Mouse (Mus musculus): ENCODE measurements around the gene Dcun1d1.
A peak's percentile ranks its signal among the peaks of the same experiment; 100 is the strongest.

The Dcun1d1 gene

DNA sequence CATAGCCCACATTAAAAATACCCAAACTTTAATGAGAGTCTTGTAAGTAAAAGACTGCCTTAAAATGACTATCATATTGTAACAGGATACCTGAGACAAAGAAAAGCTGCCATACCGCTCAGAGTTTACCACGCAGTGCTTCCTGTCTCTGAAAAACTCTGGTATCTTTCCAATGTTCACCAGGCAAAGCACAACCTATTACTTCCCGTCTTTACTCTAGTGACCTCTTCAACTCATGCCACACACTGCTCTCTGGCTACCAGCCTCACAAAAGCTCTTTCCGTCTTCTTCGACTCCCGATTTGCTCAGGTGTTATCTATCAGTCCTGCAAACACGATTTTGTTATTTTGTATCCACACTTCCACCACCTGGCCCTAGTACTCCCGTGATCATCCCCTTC lies 7.4 kb downstream of the Dcun1d1 start:
- DNase-seq: no peak

DNA sequence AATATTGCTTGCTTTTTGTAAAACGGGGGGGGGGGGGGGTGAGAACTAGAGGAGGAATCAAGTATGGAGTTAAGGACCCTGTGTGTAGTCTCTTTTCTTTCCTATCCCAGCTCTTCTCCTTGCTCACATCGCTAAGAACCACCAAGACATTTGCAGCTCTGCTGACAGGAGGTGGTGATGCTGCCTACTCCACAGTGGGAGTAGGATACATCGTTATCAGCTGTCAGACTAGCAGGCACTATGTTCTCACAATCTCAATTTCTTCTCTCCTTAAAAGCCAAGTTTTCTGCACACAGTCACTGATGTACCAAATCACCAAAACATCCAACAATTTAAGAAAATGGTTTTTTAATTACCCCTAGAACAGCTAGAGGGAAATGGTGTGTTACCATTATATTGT lies 7.8 kb downstream of the Dcun1d1 start:
- DNase-seq: no peak

DNA sequence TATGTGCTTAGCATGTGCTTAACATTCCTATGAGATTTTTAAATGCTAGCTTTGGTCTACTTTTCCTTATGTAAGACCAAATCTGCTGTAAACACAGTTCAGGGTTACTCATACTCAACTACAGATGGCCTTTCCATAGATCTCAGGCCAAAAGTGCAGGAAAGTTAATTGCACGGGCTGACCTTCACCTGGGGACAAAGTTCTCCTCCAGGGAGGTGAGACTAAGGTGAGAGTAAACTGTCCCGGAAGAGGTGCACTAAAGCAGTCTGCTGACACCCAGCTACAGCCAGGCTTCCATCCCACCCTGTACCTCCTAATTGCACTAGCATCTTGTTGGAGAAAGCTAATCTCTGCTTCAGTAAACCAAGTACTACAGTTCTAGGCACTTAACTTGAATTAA lies 11.4 kb downstream of the Dcun1d1 start:
- DNase-seq: peak; percentile 22 to 30

DNA sequence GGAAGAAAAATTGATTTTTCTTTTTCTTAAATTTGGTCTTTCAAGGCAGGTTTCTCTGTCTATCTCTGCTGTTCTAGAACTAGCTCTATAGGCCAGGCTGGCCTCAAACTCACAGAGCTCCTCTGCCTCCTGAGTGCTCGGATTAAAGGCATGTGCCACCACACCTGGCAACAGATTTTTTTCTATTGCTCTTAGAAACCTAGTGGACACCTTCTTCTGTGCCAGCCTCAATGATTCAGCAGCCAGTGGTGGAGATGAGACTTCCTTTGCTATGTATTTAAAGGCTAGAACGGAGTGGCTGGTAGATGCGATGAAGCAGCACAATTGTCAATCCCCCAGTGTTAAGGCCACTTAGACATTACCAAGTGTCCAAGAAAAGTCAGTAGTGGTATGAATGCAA lies 13.2 kb downstream of the Dcun1d1 start:
- DNase-seq: no peak

DNA sequence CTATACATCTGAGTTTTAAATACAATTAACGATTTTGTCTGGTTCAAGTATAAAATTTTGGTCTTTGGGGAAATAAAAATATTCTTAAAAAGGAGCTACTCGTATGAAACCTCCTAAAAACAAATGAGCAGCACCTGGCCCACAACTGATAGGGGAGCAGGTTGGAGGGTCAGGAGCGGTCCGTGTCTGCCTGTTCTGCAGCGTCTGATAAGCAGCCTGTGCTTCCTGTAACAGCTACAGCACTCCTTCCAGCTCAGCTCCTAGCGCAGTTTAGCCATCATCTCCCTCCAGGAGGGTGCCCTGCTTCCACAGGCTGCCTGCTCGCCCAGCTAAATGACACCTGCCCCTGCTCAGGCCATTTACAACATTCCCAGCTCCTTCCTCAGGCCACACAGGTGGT lies 13.8 kb downstream of the Dcun1d1 start:
- no peak for DNase-seq

DNA sequence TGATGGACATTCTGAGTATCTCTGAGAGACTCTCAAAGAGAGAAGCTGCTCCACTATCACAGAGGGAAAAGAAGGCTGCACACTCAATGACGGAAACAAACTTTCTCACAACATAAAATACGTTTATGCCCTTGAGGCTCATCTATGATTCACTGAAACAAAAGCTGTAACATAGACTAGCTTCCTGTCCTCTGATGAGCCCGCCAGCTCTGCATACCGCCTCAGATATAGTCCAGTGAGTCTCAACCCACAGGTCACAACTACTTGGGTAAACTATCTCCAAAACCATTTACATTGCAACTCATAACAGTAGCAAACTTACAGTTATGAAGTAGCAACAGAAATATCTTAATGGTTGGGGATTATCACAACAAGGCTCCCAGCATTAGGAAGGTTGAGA lies 14.7 kb downstream of the Dcun1d1 start:
- DNase-seq: no peak

DNA sequence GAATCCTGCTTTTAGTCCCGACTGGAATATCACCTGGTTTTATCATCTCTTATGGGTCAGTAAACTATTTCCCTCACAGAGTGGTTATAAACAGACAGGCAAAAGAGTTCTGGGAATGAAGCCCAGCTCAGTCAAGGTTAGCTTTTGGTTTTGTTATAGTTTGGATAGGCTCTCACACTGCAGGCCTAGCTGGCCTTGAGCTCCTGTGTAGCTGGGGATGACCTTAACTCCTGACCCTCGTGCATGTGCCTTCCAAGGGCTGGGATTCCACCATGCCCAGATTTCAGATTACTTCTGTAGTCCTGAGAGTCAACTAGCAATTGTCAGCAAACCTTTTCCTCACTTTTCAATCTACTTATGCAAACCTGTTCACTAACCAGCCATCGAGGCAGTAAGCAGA lies 19.0 kb downstream of the Dcun1d1 start:
- DNase-seq: no peak

DNA sequence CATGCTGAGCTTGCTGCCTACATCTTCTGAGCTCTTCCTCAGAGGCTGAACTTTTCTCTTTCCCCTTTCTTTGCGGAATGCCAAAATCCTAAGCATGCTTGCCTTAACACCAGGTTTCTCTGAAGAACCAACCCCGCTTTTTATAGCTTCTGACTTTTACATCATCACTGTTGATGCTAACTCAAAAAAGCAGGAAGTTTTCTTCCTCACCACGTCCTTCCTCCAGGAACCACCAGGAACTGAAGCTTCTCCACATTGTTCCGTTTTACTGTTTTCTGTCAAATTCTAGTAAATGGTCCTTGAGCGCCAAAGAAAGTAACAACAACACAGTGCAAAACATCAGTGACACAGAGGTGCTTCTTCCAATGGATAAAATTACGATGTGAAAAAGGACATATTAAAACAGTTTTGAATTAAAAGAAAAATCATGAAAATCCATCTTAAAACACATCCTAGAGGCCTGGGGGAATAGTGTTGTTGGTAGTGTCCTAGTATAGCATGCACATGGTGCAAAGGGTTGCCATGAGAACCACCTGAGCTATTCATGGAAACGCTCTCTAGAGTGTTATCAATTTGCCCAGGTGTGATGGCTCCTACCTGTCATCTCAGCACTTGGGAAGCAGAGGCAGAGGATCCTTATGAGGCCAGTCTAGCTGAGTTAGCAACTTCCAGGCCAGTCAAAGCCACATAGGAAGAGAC lies 28.1 kb downstream of the Dcun1d1 start:
- DNase-seq: no peak

DNA sequence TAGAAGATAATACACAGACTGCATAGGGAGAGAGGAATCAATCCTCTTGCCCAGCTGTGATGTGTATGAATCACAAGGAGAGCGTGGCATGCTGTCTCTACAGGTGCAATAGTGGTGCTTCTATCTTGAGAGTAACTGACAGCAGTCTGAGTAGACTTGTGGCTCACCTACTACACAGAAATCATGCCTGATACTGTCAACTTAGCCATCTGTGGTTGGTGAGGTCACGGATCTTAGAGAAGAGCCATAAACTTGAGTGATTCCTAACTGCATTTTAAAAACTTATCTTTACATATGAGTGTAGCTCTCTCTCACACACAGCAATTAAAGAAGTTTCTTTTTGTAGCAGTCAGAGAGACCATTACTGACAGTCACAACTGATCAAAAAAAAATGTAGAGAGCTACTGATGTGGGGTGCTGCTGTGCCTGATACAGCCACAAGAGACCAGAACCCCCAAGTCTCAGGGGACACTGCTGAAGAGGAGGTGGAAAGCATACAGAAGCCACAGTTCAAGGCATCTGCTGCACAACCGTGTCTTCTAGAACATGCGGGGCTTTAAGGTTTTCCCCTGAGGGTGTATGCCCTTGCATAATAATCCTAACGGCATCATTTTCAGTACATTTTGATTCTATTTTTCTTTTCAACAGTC lies 36.6 kb downstream of the Dcun1d1 start:
- DNase-seq: no peak

DNA sequence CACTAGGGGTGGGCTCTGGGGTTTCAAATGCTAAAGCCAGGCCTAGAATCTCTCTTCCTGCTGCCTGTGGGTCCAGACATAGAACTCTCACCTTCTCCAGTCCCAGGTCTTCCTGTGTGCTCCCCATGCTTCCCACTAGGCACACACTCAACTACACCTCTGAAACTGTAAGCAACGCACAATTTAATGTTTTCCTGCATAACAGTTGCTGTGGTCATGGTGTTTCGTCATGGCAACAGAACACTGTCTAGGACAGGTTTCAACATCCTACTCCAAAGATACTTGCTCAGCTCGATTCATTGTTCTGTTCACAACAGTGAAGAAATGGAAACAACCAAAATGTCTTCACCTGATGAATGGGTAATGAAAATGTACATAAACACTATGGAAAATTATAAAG lies 38.1 kb downstream of the Dcun1d1 start:
- no peak for DNase-seq

DNA sequence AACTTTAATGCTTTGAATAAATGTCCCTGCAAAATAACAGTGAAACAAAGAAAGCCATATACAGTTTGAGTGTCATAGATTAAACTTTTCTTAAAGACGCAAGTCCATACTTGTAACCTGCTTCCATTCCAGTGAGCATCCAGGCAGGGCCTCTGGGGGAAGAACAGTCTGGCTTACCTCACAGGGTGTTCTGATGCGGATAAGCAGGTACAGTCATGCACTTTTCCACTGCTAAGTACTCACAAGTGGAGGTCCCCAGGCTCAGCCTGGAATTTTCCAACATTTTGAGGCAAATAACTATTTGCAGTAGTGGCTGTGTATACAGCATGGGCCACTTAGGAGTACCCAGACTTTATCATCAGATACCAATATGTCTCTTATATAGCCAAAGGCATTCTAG lies 39.3 kb downstream of the Dcun1d1 start:
- no peak for DNase-seq

DNA sequence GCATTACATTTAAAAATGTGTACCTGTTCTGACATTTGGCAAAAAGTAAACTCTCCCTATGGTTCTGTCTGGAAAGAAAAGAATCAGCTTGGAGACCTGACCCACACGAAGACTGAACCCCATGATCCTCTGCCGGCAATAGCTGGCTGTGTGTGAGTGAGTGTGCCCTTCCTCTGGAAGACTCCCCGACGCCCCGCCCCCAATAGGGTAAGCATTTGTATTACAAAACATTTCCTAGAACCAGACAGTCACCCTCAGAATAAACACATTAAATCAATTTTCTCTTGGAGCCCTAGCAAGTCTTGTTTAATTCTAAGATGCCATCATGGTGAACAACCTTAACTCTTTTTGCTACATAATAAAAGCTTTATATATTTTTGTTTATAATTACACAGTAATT lies 44.1 kb downstream of the Dcun1d1 start:
- DNase-seq: no peak

DNA sequence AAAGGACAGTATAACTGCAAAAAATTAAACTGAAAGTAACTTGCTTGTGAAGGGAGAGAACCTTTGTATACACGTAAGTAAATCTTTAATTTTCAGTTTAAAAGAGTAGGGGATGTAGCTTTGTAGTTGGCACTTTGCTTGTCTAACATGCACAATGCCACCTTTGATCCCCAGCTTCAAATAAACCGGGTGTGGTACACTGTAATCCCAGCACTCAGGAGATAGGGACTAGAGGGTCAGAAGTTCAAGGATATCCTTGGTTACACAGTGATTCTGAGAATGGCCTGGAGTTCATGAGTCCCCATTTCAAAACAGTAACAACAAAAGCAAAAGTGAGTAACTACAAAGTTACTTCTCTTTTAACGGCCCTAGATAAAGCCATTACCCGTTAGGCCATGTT lies 46.1 kb downstream of the Dcun1d1 start:
- DNase-seq: peak in 1 of 2 experiments; percentile 12

DNA sequence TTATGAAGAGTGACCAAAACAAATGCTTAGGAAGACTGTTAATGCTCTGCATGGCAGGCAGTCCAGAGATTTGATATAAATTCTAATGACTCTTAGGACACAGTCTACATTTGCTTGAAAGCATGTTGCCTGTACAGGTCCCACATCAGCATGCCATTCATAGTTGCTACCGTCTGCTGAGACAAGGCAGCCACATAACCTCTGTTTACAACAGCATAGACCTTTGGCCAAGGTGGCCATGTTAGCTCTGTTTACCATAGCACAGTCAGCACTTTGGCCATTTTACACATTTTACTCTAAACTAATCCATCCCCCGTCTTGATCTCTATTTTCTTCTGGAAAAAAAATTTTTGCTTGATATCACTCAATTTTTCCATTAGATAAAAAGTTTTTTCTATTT lies 47.7 kb downstream of the Dcun1d1 start:
- no peak for DNase-seq

DNA sequence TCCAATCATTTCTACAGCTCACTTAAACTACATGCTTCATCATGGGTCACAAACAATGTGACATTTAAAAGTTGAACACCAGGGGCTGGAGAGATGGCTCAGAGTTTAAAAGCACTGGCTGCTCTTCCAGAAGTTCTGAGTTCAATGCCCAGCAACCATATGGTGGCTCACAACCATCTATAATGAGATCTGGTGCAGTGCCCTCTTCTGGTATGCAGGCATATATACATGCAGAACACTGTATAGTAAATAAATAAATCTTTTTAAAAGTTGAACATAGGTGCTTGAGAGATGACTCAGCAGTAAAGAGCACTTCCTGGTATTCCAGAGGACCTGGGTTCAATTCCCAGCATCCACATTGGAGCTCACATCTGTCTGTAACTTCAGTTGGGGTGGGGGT lies 54.0 kb downstream of the Dcun1d1 start:
- no peak for DNase-seq

DNA sequence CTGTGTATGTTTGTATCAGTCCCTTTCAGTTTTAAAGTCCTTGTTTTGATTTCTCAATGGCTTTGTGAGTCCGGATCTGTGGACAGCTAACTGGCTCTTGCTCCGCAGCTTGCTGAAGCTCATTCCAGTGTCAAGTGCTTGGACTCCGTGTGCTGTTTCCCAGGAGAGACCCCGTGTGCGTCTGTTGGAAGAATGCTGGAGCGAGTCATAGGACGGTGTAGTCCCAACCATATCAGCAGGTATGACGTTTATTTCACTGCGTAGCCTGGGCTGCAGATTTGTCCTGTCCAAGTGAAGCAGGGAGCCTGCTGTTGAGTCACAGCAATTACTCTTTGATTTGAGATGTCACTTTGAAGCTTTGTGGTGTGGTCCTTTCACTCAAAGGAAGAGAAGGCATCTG lies 87.9 kb downstream of the Dcun1d1 start:
- DNase-seq: no peak
